Mouse (Mus musculus) cerebellum, adult (tissue): Measurements from ENCODE around the gene Chrm3.

Experiments
- ATAC-seq: cut with Nextera tagmentation; 2 replicates; pipeline ENCODE4 v1.9.2; 2017; ENCODE audit warnings: mild to moderate bottlenecking, moderate library complexity, mixed read lengths; ENCODE audit not compliant: insufficient number of reproducible peaks, low FRiP score, low TSS enrichment

The Chrm3 gene

DNA sequence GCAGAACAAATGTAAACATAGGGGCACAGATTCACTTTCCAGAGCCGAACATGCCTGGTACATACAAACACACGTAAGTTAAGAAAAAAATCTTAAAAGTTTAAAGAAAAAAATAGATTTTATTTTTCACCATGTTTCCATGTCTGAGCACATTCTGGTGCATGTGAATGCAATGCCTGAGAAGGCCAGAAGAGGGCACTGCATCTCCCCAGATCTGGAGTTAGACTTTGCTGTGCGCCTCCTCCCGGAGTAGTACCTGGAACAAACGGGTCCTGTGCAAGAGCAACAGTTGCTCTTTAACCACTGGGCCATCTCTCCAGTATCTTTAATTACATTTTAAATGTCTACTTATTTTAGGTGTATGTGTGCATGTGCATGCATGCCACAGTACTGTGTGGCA is 534.4 kb downstream of the Chrm3 start:
- no peak for ATAC-seq
